Mouse (Mus musculus): ENCODE data around the gene Peli2.

GRCm38 (mm10) chr14:48205044-48205443, 84.4 kb downstream of the Peli2 start:
- no peak for TF ChIP-seq POLR2A (IDR thresholded peaks at IDR 0.05; ENCODE audit: insufficient read depth, low read depth, low read length)
- no peak for TF ChIP-seq CTCF (IDR thresholded peaks at IDR 0.05)

Measured in heart, adult 2 months (tissue).